Mouse (Mus musculus): ENCODE results near the gene Ints7. TPM values are rescaled to one million over a fixed set of nuclear protein-coding genes. Genes with fewer than 3 reads are reported as not detected.

Ints7 gene
- polyA plus RNA-seq, 1 experiment: 17.5 TPM

DNA sequence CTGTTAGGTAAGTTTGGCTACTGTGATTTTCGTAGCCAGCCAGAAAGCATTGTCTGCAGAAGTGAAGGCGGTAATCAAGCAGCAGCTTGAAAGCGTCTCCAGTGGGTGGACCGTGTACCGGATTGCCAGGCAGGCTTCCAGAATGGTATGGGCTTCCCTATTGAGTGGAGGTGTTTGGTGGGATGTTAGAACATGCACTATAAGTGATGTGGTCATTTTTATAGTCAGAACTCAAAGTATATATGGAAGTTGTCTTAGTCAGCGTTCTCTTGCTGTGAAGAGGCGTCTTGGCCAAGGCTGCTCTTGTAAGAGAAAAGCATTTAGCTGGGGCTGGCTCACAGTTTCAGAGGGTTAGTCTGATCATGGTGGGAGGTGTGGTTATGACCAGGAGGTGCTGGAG lies 34.9 kb downstream of the Ints7 start:
- TF ChIP-seq TCF12 (IDR thresholded peaks at IDR 0.05; ENCODE audit: insufficient read depth, poor library complexity, severe bottlenecking) (no peak), MYOG (IDR thresholded peaks at IDR 0.05; ENCODE audit: control insufficient read depth in 1 of 3, insufficient read depth in 1 of 3, insufficient read length in 2 of 3, low read depth in 2 of 3) (no peak), SRF (IDR thresholded peaks at IDR 0.05; ENCODE audit: control insufficient read depth, insufficient read length, low read depth) (no peak), MYOD1 (IDR thresholded peaks at IDR 0.05; ENCODE audit: control insufficient read depth in 1 of 3, insufficient read length in 2 of 3, low read depth in 2 of 3) (no peak), CEBPB (IDR thresholded peaks at IDR 0.05; ENCODE audit: insufficient read depth, poor library complexity, severe bottlenecking) (no peak), TCF3 (IDR thresholded peaks at IDR 0.05; ENCODE audit: insufficient read length, low read depth) (no peak), MAX (IDR thresholded peaks at IDR 0.05; ENCODE audit: low read depth) (no peak), POLR2A (IDR thresholded peaks at IDR 0.05; ENCODE audit: insufficient read length, low read depth) (no peak), USF1 (IDR thresholded peaks at IDR 0.05; ENCODE audit: low read depth) (no peak), REST (IDR thresholded peaks at IDR 0.05; ENCODE audit: insufficient read depth, insufficient read length) (no peak), POLR2AphosphoS2 (IDR thresholded peaks at IDR 0.05; ENCODE audit: insufficient read length, low read depth) (no peak), E2F4 (IDR thresholded peaks at IDR 0.05; ENCODE audit: insufficient read depth) (no peak)
- no peaks in the 10 kb centered on the region for H3K79me2 ChIP-seq (ENCODE audit: control insufficient read depth, insufficient read depth)
- H3K36me3 ChIP-seq (ENCODE audit: control insufficient read depth, insufficient read depth): peaks cover 77% of the 10 kb centered on the region
- H3K4me3 ChIP-seq: no peak overlapping the region
- H3ac ChIP-seq (ENCODE audit: control insufficient read depth, insufficient read length): no peak overlapping the region
- H3K4me2 ChIP-seq (ENCODE audit: low read depth): no peak overlapping the region
- H3K27me3 ChIP-seq (ENCODE audit: control insufficient read depth, insufficient read depth, insufficient read length): no peaks in the 10 kb centered on the region

- Histone ChIP-seq H3K4me2 (ENCODE audit: low read depth) (no peak overlapping the region), H3ac (ENCODE audit: control insufficient read depth, insufficient read length) (no peak overlapping the region), H3K4me3 (no peak overlapping the region), H3K79me2 (ENCODE audit: control insufficient read depth, insufficient read depth) (no peaks in the 10 kb centered on the region), H3K27me3 (ENCODE audit: control insufficient read depth, insufficient read depth, insufficient read length) (no peaks in the 10 kb centered on the region), H3K36me3 (ENCODE audit: control insufficient read depth, insufficient read depth) (peaks cover 78% of the 10 kb centered on the region)
- TF ChIP-seq E2F4 (IDR thresholded peaks at IDR 0.05; ENCODE audit: insufficient read depth) (no peak), MAX (IDR thresholded peaks at IDR 0.05; ENCODE audit: low read depth) (no peak), USF1 (IDR thresholded peaks at IDR 0.05; ENCODE audit: low read depth) (no peak), SRF (IDR thresholded peaks at IDR 0.05; ENCODE audit: control insufficient read depth, insufficient read length, low read depth) (no peak), REST (IDR thresholded peaks at IDR 0.05; ENCODE audit: insufficient read depth, insufficient read length) (no peak), POLR2A (IDR thresholded peaks at IDR 0.05; ENCODE audit: insufficient read length, low read depth) (no peak), MYOG (IDR thresholded peaks at IDR 0.05; ENCODE audit: control insufficient read depth in 1 of 3, insufficient read depth in 1 of 3, insufficient read length in 2 of 3, low read depth in 2 of 3) (no peak), POLR2AphosphoS2 (IDR thresholded peaks at IDR 0.05; ENCODE audit: insufficient read length, low read depth) (no peak), CEBPB (IDR thresholded peaks at IDR 0.05; ENCODE audit: insufficient read depth, poor library complexity, severe bottlenecking) (no peak), TCF3 (IDR thresholded peaks at IDR 0.05; ENCODE audit: insufficient read length, low read depth) (no peak), TCF12 (IDR thresholded peaks at IDR 0.05; ENCODE audit: insufficient read depth, poor library complexity, severe bottlenecking) (no peak), MYOD1 (IDR thresholded peaks at IDR 0.05; ENCODE audit: control insufficient read depth in 1 of 3, insufficient read length in 2 of 3, low read depth in 2 of 3) (no peak)
Observed at GRCm38 (mm10) chr1:191611686-191612085, 36.2 kb downstream of the Ints7 start.

- Histone ChIP-seq H3K27me3 (ENCODE audit: control insufficient read depth, insufficient read depth, insufficient read length) (no peaks in the 10 kb centered on the region), H3K79me2 (ENCODE audit: control insufficient read depth, insufficient read depth) (no peaks in the 10 kb centered on the region), H3ac (ENCODE audit: control insufficient read depth, insufficient read length) (no peak overlapping the region), H3K4me3 (no peak overlapping the region), H3K4me2 (ENCODE audit: low read depth) (no peak overlapping the region), H3K36me3 (ENCODE audit: control insufficient read depth, insufficient read depth) (peaks cover 70% of the 10 kb centered on the region)
- TF ChIP-seq POLR2AphosphoS2 (IDR thresholded peaks at IDR 0.05; ENCODE audit: insufficient read length, low read depth) (no peak), MYOG (IDR thresholded peaks at IDR 0.05; ENCODE audit: control insufficient read depth in 1 of 3, insufficient read depth in 1 of 3, insufficient read length in 2 of 3, low read depth in 2 of 3) (no peak), SRF (IDR thresholded peaks at IDR 0.05; ENCODE audit: control insufficient read depth, insufficient read length, low read depth) (no peak), REST (IDR thresholded peaks at IDR 0.05; ENCODE audit: insufficient read depth, insufficient read length) (no peak), CEBPB (IDR thresholded peaks at IDR 0.05; ENCODE audit: insufficient read depth, poor library complexity, severe bottlenecking) (no peak), E2F4 (IDR thresholded peaks at IDR 0.05; ENCODE audit: insufficient read depth) (no peak), MAX (IDR thresholded peaks at IDR 0.05; ENCODE audit: low read depth) (no peak), MYOD1 (IDR thresholded peaks at IDR 0.05; ENCODE audit: control insufficient read depth in 1 of 3, insufficient read length in 2 of 3, low read depth in 2 of 3) (no peak), TCF3 (IDR thresholded peaks at IDR 0.05; ENCODE audit: insufficient read length, low read depth) (no peak), POLR2A (IDR thresholded peaks at IDR 0.05; ENCODE audit: insufficient read length, low read depth) (no peak), TCF12 (IDR thresholded peaks at IDR 0.05; ENCODE audit: insufficient read depth, poor library complexity, severe bottlenecking) (no peak), USF1 (IDR thresholded peaks at IDR 0.05; ENCODE audit: low read depth) (no peak)
Observed at GRCm38 (mm10) chr1:191612877-191613276, 37.4 kb downstream of the Ints7 start.

GRCm38 (mm10) chr1:191616245-191616644 lies 40.8 kb downstream of the Ints7 start:
- no peak for TF ChIP-seq MYOD1 (IDR thresholded peaks at IDR 0.05; ENCODE audit: control insufficient read depth in 1 of 3, insufficient read length in 2 of 3, low read depth in 2 of 3)

GRCm38 (mm10) chr1:191617589-191617988 lies 42.2 kb downstream of the Ints7 start:
- peaks cover 50% of the 10 kb centered on the region for H3K36me3 ChIP-seq (ENCODE audit: control insufficient read depth, insufficient read depth)
- no peak overlapping the region for H3K4me3 ChIP-seq
- H3K79me2 ChIP-seq (ENCODE audit: control insufficient read depth, insufficient read depth): no peaks in the 10 kb centered on the region
- no peak overlapping the region for H3K4me2 ChIP-seq (ENCODE audit: low read depth)
- H3ac ChIP-seq (ENCODE audit: control insufficient read depth, insufficient read length): no peak overlapping the region
- no peak for TF ChIP-seq POLR2AphosphoS2 (IDR thresholded peaks at IDR 0.05; ENCODE audit: insufficient read length, low read depth)
- TF ChIP-seq MAX (IDR thresholded peaks at IDR 0.05; ENCODE audit: low read depth): no peak
- no peak for TF ChIP-seq USF1 (IDR thresholded peaks at IDR 0.05; ENCODE audit: low read depth)
- TF ChIP-seq CEBPB (IDR thresholded peaks at IDR 0.05; ENCODE audit: insufficient read depth, poor library complexity, severe bottlenecking): no peak
- no peak for TF ChIP-seq SRF (IDR thresholded peaks at IDR 0.05; ENCODE audit: control insufficient read depth, insufficient read length, low read depth)
- TF ChIP-seq E2F4 (IDR thresholded peaks at IDR 0.05; ENCODE audit: insufficient read depth): no peak
- no peak for TF ChIP-seq MYOG (IDR thresholded peaks at IDR 0.05; ENCODE audit: control insufficient read depth in 1 of 3, insufficient read depth in 1 of 3, insufficient read length in 2 of 3, low read depth in 2 of 3)
- no peak for TF ChIP-seq REST (IDR thresholded peaks at IDR 0.05; ENCODE audit: insufficient read depth, insufficient read length)
- TF ChIP-seq TCF12 (IDR thresholded peaks at IDR 0.05; ENCODE audit: insufficient read depth, poor library complexity, severe bottlenecking): no peak
- TF ChIP-seq TCF3 (IDR thresholded peaks at IDR 0.05; ENCODE audit: insufficient read length, low read depth): no peak
- TF ChIP-seq MYOD1 (IDR thresholded peaks at IDR 0.05; ENCODE audit: control insufficient read depth in 1 of 3, insufficient read length in 2 of 3, low read depth in 2 of 3): no peak
- no peak for TF ChIP-seq POLR2A (IDR thresholded peaks at IDR 0.05; ENCODE audit: insufficient read length, low read depth)
- H3K27me3 ChIP-seq (ENCODE audit: control insufficient read depth, insufficient read depth, insufficient read length): no peaks in the 10 kb centered on the region

More at GRCm38 (mm10) chr1:191616245-191616644, 40.8 kb downstream of the Ints7 start:
- Histone ChIP-seq H3K79me2 (ENCODE audit: control insufficient read depth, insufficient read depth) (no peaks in the 10 kb centered on the region), H3ac (ENCODE audit: control insufficient read depth, insufficient read length) (no peak overlapping the region), H3K4me3 (no peak overlapping the region), H3K36me3 (ENCODE audit: control insufficient read depth, insufficient read depth) (peaks cover 52% of the 10 kb centered on the region), H3K4me2 (ENCODE audit: low read depth) (no peak overlapping the region), H3K27me3 (ENCODE audit: control insufficient read depth, insufficient read depth, insufficient read length) (no peaks in the 10 kb centered on the region)

All from myocyte (in vitro differentiated cells).